Mouse (Mus musculus): ENCODE results near the gene Ccl8. TPM values are rescaled to one million over a fixed set of nuclear protein-coding genes. Genes with fewer than 3 reads are reported as not detected.

Ccl8 gene
- polyA plus RNA-seq (2016; fragmentation: Nextera tagmentation; extraction: Ambion mirVana), result not detected in 2 replicates

DNA sequence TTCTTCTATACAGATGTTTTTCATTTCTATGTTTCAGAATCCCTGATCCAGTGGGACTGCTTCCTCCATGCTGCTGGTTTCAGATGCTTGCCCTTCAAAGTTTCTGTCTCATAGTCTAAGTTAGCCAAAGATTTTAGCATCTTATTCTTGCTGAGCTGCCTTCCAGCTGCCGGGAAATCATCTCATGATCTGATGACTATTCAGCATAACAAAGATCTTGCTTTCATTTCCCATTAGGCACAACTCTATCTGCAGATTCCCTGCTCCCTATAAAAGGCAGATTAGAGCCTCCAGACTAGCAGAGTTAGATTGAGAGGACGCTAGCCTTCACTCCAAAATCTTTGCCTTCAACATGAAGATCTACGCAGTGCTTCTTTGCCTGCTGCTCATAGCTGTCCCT, at the start of gene Ccl8:
Ccl8 (plus strand) TSS at position 301 of the 400 bp plus-strand sequence.
- H3K27me3 ChIP-seq (ENCODE audit: insufficient read depth, poor library complexity, severe bottlenecking), result no peaks in the 10 kb centered on the region
- DNase-seq (ENCODE audit: low spot score), result no peak
- 77% methylated on average over 3 of the region's 3 CpGs for WGBS
- H3K9me3 ChIP-seq, result no peaks in the 10 kb centered on the region
- no peak within 1 kb of the TSS for H3K4me3 ChIP-seq
- no peak within 1 kb of the TSS for H3K27ac ChIP-seq
- H3K4me1 ChIP-seq, result no peaks in the 10 kb centered on the region
- no peaks in the 10 kb centered on the region for H3K36me3 ChIP-seq

DNA sequence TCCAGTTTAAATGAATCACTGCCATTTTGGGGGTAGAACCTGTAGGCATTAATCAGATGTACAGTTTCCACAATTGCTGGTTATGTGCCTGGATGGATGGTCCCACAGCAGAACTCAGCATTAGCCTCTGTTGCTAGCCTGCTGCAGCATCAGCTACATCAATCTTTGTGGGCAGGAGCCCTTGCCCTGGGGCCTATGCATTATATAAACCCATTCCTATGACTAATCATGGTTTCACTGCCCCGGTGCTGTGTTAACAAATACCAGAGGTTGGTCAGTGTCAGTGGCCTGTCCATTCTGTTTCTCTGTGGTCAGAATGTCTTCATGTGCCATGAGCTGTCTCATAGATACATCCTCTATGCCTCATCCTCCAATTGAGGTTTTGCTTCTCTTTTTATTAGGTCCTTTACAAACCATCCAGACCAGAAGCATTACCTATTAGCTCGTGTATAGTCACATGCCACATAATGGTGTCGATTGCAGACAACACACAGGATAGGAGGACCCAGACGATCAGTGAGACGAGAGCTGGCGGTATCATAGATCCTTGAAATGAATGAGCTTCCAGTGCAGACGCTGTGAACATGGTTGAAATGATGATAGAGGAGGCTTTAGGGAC, 47.9 kb upstream of the Ccl8 start:
- Histone ChIP-seq H3K27me3 (ENCODE audit: insufficient read depth, poor library complexity, severe bottlenecking) (peaks cover 4% of the 10 kb centered on the region; the same call in 1 of the 2 replicates), H3K36me3 (no peaks in the 10 kb centered on the region), H3K4me3 (no peak overlapping the region), H3K9me3 (no peaks in the 10 kb centered on the region), H3K27ac (no peak overlapping the region), H3K4me1 (no peaks in the 10 kb centered on the region)
- WGBS, result 72% methylated on average over 7 of the region's 7 CpGs
- DNase-seq (ENCODE audit: low spot score), result peak; percentile 10

DNA sequence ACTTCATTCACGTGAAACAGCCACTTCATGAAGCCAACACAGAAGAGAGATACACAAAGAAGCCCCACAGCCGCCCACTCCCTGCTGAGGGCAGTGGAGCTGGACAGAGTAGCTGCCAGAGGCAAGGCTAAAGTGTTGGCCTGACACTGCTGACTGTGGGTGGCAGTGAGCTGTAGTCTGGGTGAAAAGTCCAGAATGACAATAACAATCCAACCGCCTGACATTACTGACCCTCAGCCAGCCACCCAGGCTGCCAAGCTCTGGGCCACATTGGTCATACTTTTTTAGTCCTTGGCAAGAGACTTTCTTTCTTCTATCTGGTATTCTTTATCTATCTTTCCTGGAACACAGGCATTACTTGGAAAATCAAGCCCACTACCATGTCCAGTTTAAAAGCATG, 43.9 kb upstream of the Ccl8 start:
- WGBS, result 80% methylated on average over 3 of the region's 3 CpGs
- Histone ChIP-seq H3K4me1 (no peaks in the 10 kb centered on the region), H3K4me3 (no peak overlapping the region), H3K36me3 (no peaks in the 10 kb centered on the region), H3K9me3 (no peaks in the 10 kb centered on the region), H3K27me3 (ENCODE audit: insufficient read depth, poor library complexity, severe bottlenecking) (peaks cover 4% of the 10 kb centered on the region; the same call in 1 of the 2 replicates), H3K27ac (no peak overlapping the region)
- DNase-seq (ENCODE audit: low spot score), result no peak

DNA sequence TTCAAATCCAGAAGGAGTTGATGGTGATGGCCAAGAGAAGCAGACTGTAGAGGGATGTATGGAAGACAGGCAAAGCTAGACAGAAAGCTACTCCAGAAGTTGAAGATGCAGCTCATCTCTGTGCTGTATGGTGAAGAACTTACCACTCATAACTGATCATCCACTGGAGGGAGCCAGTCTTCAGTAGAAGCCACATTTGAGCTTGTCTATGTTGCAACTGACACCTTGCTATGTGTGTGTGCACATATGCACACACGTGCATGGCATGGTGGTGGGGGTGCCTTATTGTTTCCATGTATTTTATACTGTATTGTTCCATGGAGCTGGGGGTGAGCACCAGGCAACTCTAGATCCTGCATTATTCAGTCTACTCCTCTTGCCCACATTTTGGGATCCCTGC, 42.6 kb upstream of the Ccl8 start:
- H3K4me3 ChIP-seq, result no peak overlapping the region
- DNase-seq (ENCODE audit: low spot score), result no peak
- H3K27me3 ChIP-seq (ENCODE audit: insufficient read depth, poor library complexity, severe bottlenecking), result peaks cover 4% of the 10 kb centered on the region; the same call in 1 of the 2 replicates
- H3K4me1 ChIP-seq, result no peaks in the 10 kb centered on the region
- H3K36me3 ChIP-seq, result no peaks in the 10 kb centered on the region
- H3K9me3 ChIP-seq, result no peaks in the 10 kb centered on the region
- WGBS, result 66% methylated on average over 1 of the region's 1 CpGs
- no peak overlapping the region for H3K27ac ChIP-seq

DNA sequence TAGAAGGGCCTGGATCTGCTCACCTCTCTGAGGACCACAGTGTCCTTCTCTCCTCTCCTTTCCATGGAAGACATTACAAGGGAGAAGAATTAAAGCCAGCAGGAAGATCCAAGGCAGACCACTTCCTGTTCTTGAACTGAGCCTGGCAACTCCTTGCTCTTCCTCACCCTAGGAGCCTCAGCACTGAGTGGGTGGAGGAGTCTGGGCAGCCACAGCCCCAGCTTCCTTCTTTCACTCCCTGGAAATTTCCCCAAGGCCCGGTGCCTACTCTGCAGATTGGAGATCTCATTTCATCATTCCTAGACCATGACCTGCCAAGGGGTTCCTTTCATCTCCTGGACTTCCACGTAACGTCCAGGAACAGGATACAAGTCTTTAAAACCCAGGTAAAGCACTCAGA, 42.0 kb upstream of the Ccl8 start:
- H3K4me1 ChIP-seq, result no peaks in the 10 kb centered on the region
- H3K27me3 ChIP-seq (ENCODE audit: insufficient read depth, poor library complexity, severe bottlenecking), result peaks cover 4% of the 10 kb centered on the region; the same call in 1 of the 2 replicates
- no peak for DNase-seq (ENCODE audit: low spot score)
- H3K4me3 ChIP-seq, result no peak overlapping the region
- H3K9me3 ChIP-seq, result no peaks in the 10 kb centered on the region
- WGBS, result 77% methylated on average over 3 of the region's 3 CpGs
- no peak overlapping the region for H3K27ac ChIP-seq
- no peaks in the 10 kb centered on the region for H3K36me3 ChIP-seq

DNA sequence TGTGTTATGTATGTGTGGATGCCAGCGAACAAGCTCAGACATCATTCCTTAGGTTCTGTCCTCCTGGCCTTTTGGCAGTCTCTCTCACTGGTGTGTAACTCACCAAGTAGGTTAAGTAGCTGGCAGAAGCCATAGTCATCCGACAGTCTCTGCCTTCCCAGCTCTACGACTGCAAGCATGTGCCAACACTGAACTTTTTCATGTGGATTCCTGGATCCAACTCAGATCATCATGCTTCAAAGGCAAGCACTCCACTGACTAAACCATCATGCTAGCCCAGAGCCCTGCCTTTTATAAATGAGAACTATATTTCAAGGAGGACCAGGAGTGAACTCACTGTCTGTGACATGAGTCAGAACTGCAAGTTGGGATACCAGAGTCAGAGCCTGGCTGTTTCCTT, 41.3 kb upstream of the Ccl8 start:
- Histone ChIP-seq H3K9me3 (no peaks in the 10 kb centered on the region), H3K4me1 (no peaks in the 10 kb centered on the region), H3K27ac (no peak overlapping the region), H3K36me3 (no peaks in the 10 kb centered on the region), H3K27me3 (ENCODE audit: insufficient read depth, poor library complexity, severe bottlenecking) (peaks cover 4% of the 10 kb centered on the region; the same call in 1 of the 2 replicates), H3K4me3 (no peak overlapping the region)
- DNase-seq (ENCODE audit: low spot score), result no peak
- WGBS, result 86% methylated on average over 3 of the region's 3 CpGs

DNA sequence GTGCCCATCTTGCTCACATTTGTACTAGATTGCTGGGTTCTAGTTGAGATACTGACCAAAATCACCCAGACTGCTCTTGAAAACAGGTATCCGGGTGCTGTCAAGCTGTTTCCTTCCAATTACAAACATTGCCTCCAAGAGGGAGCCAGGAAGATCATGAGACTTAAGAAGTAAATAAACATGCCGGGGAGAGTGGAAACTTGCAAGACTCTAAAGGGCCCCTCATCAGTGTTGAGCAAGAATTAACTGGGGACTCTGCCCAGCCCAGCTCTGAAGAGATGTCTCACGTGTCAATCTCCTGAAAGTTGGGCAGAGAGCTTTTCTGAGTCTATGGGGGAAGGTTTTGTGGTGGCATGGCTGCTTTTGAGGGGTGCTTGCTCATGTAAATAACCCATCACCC, 38.0 kb upstream of the Ccl8 start:
- peak; percentile 31 for DNase-seq (ENCODE audit: low spot score)

DNA sequence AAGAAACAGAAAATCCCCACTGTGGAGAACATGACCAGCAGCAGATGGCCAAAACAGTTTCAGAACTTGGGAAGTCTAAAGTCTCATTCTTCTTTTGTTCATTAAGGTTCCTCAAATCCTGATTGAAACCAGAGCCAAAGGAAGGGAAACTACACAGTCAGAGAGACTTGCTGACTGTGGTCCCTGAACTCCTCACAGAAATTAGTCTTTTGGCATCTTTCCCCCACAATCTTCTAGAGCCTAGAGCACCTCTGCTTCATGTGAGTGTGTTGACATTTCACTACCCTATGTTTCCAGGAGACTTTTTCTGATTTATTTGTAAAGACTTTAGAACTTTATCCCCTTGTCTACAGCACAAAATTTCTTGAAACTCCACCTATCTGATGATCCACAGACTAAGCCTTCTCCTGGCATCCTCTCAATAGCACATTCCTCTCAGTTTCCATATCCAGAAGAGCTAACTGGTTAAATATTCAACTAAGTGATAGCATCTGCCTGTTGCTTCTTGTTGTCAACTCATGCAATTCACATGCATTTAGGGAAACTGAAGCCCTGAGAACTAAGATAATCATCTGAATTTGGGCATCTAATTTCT, 36.8 kb upstream of the Ccl8 start:
- DNase-seq (ENCODE audit: low spot score), result no peak
- Histone ChIP-seq H3K27me3 (ENCODE audit: insufficient read depth, poor library complexity, severe bottlenecking) (no peaks in the 10 kb centered on the region), H3K9me3 (no peaks in the 10 kb centered on the region), H3K36me3 (no peaks in the 10 kb centered on the region), H3K4me3 (no peak overlapping the region), H3K27ac (no peak overlapping the region), H3K4me1 (no peaks in the 10 kb centered on the region)

More for the DNA sequence above, 38.0 kb upstream of the Ccl8 start:
- H3K36me3 ChIP-seq, result no peaks in the 10 kb centered on the region
- no peaks in the 10 kb centered on the region for H3K27me3 ChIP-seq (ENCODE audit: insufficient read depth, poor library complexity, severe bottlenecking)
- no peak overlapping the region for H3K4me3 ChIP-seq
- no peaks in the 10 kb centered on the region for H3K4me1 ChIP-seq
- WGBS, result 68% methylated on average over 3 of the region's 3 CpGs
- no peak overlapping the region for H3K27ac ChIP-seq
- H3K9me3 ChIP-seq, result no peaks in the 10 kb centered on the region

DNA sequence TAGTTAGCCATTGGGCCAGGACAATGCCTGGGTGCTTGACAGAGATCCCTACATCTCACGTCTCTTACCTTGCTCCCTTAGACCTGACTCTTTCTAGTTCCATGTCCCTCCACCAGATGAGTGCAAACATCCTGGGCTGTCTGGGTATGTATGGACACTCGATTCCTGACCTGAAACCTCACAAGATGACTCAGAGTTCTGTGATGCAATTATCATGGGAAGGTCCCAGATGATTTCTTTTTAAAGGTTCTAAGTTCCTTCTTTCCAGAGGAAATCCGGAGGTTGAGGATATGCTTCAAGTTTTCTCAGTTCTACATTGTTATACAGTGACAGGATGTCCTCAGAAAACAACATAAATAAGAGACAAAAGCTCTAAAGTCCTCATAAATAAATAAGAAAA, 34.1 kb upstream of the Ccl8 start:
- WGBS, result 71% methylated on average over 3 of the region's 3 CpGs
- no peaks in the 10 kb centered on the region for H3K9me3 ChIP-seq

DNA sequence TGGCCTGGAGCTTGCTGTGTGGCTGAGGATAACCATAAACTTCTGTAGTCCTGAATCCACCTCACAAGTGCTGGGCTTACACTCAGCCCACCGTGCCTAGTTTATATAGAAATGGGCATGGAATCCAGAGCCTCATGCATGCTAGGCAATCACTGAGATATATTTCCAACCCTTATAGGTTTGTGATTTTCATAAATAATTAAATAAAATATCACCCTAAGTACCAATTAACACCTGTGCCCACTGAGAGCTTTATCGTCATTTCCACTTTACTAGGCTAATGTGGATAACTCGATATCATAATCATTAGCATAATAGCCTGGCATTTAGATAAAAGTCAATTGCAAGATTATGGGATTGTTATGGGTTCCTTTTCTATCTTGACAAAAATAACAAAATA, 30.6 kb upstream of the Ccl8 start:
- H3K27ac ChIP-seq, result no peak overlapping the region
- no peaks in the 10 kb centered on the region for H3K9me3 ChIP-seq
- 82% methylated on average over 3 of the region's 3 CpGs for WGBS
- H3K27me3 ChIP-seq (ENCODE audit: insufficient read depth, poor library complexity, severe bottlenecking), result no peaks in the 10 kb centered on the region
- DNase-seq (ENCODE audit: low spot score), result no peak
- no peaks in the 10 kb centered on the region for H3K36me3 ChIP-seq
- H3K4me3 ChIP-seq, result no peak overlapping the region
- H3K4me1 ChIP-seq, result no peaks in the 10 kb centered on the region

More for the DNA sequence above, 34.1 kb upstream of the Ccl8 start:
- Histone ChIP-seq H3K27ac (no peak overlapping the region), H3K4me3 (no peak overlapping the region), H3K4me1 (no peaks in the 10 kb centered on the region), H3K27me3 (ENCODE audit: insufficient read depth, poor library complexity, severe bottlenecking) (no peaks in the 10 kb centered on the region), H3K36me3 (no peaks in the 10 kb centered on the region)
- DNase-seq (ENCODE audit: low spot score), result peak; percentile 22

DNA sequence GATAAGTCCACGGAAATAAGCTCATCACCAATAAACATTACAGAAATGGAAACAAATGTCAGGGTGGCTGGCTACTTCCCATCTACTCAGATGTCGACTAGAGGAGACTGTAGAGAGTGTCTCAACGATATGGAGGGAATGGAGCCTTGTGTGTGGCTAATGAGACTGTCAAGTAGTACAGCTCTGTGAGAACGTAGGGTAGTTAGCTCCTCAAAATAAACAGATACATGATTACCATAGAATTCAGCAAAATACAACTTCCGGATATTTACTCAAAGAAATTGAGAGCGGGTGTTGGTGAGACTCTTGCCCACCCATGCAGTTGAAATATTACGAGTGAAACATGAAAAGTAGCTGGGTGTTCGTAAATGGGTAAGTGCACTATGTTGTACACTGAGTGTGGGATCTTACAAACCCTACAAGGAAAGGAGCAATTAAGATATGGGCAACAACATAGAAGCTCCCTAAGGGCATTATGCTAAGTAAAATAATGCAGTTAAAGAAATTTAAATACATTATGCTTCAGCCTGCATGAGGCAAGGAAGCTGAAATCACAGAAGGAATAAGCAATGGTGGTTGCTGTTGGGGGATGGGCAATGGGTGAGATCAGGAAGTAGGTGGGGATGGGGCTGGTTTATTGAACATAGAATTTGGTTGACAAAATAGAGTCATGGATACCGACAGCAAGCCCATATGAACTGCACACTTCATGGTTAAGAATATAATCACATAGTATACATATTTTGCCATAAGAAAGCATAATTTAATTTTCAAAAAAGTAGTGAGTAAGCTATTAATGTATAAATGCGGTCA, 15.3 kb upstream of the Ccl8 start:
- Histone ChIP-seq H3K4me3 (no peak overlapping the region), H3K9me3 (no peaks in the 10 kb centered on the region), H3K36me3 (no peaks in the 10 kb centered on the region), H3K27ac (no peak overlapping the region), H3K27me3 (ENCODE audit: insufficient read depth, poor library complexity, severe bottlenecking) (no peaks in the 10 kb centered on the region), H3K4me1 (no peaks in the 10 kb centered on the region)
- DNase-seq (ENCODE audit: low spot score), result no peak
- WGBS, result 77% methylated on average over 10 of the region's 10 CpGs

DNA sequence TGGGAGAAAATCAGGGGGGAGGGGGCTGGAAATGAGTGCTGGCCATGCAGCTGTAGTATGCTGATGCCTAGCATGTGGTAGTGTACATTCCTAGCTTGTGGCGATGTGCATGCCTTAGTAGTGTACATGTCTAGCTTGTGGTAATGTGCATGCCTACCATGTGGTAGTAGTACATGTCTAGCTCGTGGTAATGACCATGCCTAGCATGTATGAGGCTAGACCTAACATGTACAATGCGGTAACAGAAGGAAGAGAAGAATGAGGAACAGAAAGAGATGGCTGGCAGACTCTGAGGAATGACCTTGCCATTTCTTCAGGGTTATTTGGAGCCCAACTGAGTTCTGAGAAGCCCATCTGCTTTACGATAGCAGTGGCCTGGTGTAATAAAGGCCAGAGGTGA, 13.9 kb upstream of the Ccl8 start:
- no peaks in the 10 kb centered on the region for H3K27me3 ChIP-seq (ENCODE audit: insufficient read depth, poor library complexity, severe bottlenecking)
- H3K4me3 ChIP-seq, result no peak overlapping the region
- WGBS, result 84% methylated on average over 4 of the region's 4 CpGs
- DNase-seq (ENCODE audit: low spot score), result no peak
- no peak overlapping the region for H3K27ac ChIP-seq
- peaks cover 2% of the 10 kb centered on the region; the same call in 1 of the 2 replicates for H3K9me3 ChIP-seq
- H3K36me3 ChIP-seq, result no peaks in the 10 kb centered on the region
- H3K4me1 ChIP-seq, result no peaks in the 10 kb centered on the region

DNA sequence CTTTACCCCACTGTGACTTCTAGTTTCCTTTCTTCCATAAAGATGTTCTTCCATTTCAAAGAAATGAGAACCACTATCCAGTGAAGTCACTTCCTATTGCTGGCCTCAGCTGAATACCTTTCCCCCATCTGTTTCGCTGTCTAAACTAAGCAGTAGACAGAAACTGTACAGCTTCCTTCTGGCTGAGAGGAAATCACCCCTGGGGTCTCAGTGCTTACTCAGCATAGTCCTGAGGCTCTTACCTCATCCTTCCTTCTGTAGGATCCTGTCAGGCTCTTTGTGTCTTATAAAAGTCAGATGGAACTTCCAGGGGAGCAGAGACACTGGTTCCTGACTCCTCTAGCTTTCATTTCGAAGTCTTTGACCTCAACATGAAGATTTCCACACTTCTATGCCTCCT, 13.5 kb upstream of the Ccl8 start, which contains the start of gene Ccl12:
Ccl12 (plus strand) TSS at position 317 of the 400 bp plus-strand sequence.
- Histone ChIP-seq H3K4me3 (no peak within 1 kb of the TSS), H3K4me1 (no peaks in the 10 kb centered on the region), H3K27me3 (ENCODE audit: insufficient read depth, poor library complexity, severe bottlenecking) (no peaks in the 10 kb centered on the region), H3K27ac (no peak within 1 kb of the TSS), H3K9me3 (peaks cover 2% of the 10 kb centered on the region; the same call in 1 of the 2 replicates), H3K36me3 (no peaks in the 10 kb centered on the region)
- 55% methylated on average over 2 of the region's 2 CpGs for whole genome bisulfite sequencing
- no peak for DNase-seq (ENCODE audit: low spot score)

All from heart, embryonic 10.5 days (tissue).